Mouse (Mus musculus): ENCODE data around the gene Igfbp6.

The Igfbp6 gene

DNA sequence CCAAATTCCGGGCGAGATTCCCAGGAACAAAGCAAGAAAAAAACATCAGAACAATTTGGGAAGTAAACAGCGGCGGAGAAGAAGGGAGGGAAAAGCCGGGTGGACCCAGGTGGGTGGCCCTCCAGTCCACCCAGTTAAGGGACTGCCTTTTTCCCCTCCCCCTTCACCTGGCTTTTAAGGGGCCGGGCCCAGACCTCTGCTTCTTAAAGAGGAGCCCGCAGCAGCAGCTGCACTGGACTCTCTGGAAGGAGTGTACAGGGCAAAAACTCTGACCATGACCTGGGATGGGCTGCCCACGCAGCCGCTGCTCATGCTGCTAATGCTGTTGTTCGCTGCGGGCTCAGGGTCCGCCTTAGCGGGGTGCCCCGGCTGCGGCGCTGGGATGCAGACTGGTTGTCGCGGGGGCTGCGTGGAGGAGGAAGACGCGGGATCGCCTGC is at the start of gene Igfbp6:
Gene Igfbp6, plus strand, starts transcription at position 89 of the 438 bp plus-strand sequence.
- no peak for DNase-seq

DNA sequence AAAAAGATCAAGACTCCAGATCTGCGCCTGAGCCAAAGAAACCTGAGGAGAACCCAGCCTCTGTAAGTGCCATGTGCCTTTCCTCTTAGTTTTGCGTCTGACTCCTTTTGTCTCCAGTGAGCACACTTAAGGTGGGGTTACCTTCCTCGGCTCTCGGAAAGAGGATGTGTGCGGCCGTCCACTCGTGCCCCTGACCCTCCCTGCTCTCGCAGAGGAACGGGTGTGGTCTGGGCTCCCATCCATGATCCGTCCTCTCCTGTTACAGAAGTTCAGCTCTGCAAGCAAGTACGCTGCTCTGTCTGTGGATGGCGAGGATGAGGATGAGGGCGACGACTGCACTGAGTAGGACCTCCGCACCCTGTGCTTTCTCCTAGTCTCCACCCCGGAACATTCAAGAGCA is 49.2 kb upstream of the Igfbp6 start:
- no peak for DNase-seq

DNA sequence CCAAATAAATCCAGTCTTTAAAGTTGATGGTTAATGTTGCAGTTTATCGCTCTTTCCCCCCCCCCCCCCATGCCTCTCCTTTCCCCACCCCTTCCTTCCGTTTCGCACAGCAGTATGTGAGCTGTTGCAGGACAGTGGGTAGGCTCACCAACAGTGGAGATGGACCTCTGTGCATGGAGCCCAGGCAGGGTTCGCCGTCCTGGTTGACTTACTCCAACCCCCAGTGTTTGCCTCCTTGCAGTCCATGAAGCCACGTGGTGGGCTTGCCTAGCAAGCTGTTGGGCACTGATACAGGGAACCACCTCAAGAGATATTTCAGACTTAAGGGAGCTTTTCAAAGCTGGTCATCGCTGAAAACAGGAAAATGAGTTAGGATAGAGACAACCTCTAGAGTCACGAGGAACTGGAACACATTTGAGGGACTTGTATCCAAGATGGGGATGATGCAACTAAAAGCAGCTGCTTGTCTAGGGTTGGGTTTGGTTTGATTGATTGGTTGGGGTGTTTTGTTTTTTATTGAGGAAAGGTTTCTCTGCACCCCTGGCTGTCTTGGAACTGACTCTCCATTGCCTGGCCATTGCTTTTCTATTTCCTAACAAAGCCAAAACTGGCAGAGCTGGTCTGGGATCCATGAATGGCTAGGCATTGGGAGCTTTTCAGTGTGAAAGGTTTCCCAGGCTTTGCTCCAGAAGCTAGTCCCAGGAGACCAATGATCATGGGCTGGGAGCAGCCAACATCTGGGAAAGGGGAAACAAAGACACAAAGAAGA is 46.8 kb upstream of the Igfbp6 start:
- DNase-seq = no peak

DNA sequence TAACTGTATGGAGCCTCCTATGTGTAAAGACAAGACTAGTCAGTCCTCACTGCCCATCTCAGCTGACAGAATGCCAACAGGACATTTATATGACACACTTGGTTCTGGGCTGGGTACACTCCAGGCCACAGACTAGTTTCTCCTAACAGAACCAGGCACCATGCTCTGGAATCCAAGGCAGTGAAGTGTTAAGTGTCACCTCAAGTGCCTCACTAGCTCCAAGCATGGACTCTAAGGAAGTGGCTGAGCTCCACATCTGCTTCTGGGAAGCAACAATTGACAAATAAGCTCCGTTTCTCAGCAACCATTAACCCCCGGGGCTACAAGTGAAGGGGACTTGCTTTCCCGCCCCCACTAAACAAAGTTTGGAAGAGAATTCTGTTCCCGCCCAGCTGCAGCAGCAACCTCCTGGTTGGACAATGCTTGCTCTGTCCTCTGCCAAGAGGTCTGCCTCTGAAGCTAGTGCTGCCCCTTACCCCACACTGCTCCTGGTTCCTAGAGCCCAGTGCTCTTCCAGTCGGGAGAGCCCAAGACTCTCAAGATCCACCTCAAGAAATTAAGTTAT is 46.1 kb upstream of the Igfbp6 start:
- no peak for DNase-seq

DNA sequence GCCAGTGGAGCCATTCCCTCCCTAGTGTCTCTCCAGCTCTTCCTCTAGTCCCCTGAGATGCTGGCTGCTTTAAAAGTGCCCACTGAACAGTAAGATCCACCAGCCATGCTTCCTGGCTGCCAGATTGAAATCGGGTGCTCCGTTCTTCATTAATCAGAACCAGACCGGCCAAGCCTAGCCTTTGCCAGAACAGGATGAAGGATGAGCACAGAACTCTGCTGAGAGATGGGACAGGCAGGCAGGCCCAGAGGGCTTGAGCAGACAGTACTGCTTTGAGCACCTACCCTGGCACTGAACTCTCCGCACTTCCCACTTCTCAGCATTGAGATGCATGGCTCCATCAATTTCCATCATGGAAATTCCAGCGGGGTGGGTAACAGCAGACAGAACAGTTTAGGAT is 44.9 kb upstream of the Igfbp6 start:
- DNase-seq = no peak

DNA sequence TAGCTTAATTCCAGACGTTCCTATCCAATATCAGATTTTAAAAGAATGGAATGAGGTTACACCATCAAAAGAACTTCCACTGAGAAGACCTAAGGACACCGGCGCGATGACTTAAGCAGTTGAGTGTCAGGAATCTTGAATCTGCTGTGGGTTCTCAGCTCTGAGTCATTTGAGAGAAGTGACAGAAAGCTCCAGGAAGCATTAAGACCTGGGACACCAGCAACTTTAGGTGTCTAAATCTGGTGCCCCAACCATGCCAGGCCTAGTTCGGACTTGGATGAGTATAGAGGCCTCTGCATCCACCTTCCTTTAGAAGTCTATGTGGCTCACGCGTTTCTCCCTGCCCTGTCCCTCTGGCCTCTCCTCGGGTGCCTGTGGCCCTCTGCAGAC is 44.4 kb upstream of the Igfbp6 start:
- no peak for DNase-seq

DNA sequence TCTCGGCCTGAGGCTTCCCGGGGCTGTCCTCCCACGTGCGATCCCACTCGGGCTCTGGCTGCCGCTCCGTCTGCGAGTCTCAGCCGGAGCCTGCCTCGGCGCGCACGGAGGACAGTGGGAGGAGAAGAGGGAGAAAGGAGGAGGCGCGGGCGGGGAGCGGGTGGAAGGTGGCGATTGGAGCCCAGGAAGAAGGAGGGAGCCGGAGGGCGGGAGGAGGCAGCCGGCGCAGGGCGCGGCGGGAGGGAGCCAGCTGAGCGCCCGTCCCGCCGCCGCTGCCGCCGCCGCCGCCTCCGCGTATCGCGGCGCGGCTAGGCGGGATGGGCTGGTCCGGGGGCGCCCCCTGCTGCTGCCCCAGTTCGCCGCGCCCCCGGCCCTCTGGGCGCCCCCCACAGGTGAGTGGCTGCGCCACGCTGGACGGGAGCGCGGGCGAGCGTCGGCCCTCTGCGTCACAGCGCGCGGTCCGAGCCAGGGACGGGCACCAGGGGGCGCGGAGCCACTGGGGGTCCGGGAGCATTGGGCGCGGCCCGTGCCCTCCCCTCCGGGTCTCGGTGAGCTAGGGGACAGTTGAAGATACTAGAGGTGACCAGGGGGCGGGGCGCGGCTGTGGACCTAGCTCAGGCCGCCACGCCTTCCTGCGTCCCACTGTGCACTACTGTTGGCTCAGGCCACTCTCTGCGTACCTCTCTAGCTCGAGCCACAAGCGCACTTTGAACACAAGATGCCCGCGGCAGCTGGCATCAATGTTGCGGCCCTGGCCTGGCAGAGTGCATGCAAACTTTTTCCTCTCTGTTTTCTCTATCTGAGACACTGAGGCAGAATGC is 43.8 kb upstream of the Igfbp6 start, which contains the start of gene Tns2:
Gene Tns2, plus strand, starts transcription at position 253 of the 821 bp plus-strand sequence.
- DNase-seq = peak; percentile 71 to 76

DNA sequence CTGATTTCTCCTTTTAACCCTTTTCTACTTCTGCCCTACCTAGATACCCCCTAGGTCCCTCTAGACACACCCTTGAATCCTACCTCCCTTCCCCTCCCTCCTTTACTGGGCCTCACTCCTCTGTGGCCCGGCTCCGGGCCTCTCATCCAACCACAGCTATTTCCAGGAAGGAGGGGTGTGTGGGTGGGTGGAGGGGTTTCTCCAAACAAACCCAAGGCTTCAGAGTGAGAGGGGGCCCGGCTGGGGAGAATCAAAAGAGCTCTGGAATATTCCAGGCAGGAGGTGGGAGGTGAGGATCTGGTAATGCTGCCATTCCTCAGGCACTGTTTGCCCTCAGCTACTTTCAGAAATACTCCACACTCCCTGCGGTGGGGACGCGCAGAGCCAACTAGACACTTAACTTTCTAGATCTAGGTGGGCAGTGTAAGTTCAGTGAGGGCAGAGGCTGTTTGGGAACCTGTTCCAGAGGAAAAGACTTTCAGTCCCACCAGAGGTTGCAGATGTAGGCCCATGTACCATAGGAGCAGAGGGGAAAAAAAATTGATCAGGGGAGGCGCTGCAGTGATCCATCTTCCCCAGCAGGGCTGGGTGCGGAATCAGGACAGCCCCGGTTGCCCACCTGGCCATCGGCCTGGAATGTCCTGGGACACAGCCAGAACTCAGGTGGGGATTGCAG is 43.0 kb upstream of the Igfbp6 start:
- peak; percentile 35 to 51 for DNase-seq

DNA sequence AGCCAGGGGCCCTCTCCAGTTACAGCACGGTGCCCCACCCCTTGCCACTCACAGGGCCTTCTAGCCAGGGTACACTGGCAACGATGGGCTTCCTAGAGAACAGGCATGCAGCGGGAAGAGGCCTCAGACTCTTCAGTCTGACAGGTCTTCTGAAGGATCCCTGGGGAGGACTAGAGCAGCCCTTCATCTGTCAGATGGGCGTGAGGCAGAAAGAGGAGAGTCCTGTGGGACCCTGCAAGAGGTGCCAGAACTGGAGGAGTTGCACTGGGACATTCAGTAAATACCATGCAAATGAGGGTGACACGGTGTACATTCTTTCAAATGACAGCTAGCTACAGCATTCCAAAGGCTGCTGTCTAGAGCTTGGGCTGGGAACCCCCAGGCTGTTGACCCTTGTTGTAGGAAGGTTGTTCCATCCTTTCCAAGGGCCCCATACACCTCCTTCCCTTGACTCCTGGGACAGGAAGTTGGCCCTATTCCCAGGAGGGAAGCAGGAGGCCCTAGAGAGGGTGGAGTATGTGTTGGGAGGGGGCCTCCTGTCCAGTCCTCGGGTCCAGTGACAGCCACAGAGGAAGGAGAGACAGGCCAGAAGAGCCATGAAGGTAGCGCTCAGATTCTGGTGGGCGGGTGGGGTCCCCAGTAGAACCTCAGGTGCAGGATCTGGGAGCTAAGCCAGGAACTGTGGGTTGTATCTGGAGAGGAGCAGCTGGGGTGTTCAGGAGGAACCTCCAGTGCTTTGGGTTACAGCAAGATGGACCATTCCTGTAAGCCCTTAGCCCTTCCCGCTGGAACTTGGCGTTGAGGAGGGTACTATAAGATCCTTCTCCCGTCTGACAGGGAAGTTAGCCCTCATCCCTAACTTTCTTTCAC is 42.3 kb upstream of the Igfbp6 start:
- peak; percentile 18 to 33 for DNase-seq

DNA sequence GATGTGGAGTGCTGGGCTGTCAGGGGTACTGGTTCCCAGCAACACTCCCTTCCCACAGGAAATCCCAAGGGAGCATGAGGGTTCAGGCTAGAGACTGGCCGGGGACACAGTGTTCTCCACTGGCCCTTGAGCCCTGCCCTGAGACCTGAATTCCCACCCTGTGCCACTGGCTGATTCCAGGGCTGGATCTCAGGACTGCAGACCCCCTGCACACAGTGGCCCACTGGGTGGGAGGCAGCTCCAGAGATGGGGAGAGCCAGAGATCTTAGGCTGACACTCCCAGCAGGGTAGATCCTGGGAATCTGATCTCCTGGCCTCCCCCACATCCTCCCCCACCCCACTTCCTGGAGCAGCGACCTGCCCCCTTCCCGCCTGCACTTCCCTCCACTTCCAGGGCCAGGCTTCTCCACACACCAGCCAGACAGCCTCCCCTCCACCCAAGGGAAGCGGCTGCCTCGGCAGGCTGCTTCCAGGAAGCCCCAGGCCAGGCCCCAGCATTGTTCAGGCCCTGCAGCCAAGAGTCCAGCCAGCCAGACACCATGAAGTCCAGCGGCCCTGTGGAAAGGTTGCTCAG is 41.5 kb upstream of the Igfbp6 start:
- no peak for DNase-seq

DNA sequence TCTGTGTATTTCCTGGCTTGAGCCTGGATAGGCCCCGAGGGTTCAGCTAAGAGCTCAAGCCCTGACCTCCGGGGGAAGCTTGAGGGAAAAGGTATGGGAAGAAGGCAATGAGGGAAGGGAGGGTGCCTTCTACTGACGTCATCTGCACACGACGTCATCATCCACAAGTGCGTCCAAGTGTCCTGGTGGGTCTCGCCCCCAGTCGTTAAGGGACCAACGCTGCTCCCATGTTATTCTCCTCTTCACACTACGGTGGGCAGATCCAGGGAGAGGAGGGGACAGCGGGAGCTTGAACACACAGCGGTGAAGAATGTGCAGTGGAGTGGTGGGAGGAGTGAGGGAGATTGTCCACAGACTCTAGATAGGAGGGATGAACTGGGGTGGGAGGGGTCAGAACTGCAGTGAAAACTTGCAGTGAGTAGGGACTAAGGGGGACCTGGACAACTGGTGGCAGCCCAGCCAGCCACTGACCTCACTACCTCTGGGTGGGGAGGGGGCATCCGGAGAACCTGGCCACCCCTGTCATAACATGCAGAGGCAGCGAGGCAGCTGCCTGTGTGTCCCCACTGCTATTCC is 40.7 kb upstream of the Igfbp6 start:
- DNase-seq = no peak

DNA sequence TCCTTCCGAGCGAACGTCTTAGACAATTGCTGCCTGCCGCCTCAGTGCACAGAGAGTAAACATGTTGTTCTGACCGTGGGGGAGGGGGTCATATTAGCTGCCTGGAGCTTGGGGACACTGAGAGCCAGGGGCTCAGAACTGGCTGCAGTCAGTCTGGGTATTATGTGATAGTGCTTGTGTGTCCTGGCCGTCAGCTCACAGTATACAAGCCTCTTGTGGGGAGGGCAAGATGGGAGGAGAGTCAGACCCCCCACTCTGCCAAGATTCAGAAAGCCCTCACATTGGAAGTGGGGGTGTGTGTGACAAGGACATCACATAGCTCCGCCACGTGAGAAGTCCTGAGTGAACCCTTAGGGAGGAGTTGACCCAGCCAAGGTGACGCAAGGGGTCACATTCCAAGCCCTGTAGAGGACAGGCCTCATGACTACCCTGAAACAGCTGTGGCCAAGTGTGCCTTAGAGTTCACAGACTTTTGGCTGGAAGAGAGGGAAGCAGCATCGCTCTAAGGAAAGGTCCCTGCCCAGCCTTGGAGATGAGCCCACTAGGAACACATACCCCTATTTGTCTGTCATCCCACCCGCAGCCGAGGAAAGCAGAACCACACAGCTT is 40.1 kb upstream of the Igfbp6 start:
- DNase-seq = peak in 1 of 2 experiments; percentile 36

DNA sequence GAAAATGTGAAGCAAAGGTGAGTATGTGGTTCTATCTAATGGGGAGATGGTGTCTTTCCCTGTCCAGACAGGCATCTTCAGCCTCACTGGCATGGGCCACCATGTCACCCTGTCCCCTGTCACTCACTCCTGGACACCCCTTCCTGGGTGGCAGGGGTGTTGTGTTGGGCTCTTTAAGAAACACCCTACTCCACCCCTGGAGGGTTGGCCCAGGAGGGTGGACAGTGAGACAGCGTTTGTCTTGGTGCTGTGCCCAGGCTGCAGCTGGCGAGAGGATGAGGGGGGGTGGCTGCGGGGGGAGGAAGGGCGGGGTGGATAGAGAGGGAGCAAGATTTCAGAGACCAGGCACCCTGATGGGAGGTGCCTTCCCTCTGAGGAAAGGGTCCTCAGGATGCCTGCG is 38.8 kb upstream of the Igfbp6 start:
- peak in 1 of 2 experiments; percentile 38 for DNase-seq

DNA sequence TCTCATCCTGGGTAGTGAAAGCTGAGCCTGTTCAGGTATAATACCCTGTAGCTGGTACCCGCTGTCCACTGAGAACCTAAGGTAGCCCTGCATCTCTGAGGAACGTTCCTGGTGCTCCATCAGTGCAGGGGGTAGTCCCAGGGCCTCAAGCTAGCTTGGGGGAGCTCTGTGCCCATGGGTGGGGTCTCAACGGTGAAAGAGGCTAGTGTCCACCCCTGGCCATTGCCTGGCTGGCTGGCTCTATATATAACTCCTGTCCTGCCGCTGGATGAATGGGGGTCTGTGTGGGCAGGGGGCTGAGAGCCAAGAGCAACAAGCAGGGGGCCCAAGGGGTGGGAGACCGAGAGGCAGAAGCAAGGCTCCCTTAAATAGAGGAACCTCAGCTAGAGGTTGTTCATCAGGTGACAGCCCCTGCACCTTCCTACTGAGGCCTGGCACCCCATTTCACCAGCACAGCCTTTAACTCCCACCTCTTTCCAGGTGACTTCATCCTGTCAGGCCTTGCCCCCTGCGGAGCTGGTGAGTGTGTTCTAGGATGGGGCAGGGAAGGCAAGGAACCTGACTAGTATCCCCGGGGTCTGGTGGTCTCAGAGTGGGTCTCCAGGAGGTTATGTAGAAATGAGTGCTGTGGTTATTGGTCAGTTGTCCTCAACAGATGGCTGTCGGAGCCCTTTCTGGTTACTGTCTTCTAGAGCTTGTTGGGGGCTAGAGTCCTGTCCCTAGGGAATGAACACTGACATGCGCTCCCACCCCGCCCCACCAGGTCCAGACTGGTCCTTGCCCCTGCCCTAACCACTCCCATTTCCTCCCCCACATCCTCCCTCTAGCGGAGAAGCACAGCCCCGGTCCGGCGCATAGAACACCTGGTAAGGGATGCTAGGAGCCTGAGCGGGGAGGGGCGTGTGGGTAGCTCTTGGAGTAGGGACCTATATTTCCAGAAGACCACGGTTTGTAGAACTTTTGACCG is 38.1 kb upstream of the Igfbp6 start:
- DNase-seq = peak; percentile 57 to 66

DNA sequence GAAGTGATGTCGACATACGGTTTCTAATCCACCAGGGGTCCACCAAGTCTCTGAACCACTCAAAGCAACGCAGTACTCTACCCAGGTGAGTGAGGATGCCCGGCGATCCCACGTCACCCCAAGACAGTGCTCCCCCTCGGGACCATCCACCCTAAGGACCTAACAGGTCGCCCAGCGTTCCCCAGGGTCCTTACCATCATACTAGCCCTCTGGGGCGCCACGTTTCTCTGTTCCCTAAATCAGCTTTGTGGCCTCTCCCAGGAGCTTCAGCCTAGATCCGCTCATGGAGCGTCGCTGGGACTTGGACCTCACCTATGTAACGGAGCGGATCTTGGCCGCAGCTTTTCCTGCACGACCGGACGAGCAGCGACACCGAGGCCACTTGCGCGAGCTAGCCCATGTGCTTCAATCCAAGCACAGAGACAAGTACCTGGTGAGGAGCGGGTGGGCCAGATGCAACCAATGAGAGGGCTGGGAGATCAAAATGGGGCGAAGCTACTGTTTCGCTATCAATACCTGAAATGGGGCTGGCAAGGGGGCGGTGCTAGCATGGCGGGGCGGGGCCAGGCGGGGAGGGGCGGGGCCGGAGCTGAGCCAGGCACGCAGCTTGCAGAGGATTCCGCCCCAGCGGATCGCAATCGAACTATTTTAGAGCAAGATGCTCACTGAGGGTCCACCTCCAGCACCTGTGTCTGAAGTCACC is 37.3 kb upstream of the Igfbp6 start:
- DNase-seq = peak; percentile 75 to 77

DNA sequence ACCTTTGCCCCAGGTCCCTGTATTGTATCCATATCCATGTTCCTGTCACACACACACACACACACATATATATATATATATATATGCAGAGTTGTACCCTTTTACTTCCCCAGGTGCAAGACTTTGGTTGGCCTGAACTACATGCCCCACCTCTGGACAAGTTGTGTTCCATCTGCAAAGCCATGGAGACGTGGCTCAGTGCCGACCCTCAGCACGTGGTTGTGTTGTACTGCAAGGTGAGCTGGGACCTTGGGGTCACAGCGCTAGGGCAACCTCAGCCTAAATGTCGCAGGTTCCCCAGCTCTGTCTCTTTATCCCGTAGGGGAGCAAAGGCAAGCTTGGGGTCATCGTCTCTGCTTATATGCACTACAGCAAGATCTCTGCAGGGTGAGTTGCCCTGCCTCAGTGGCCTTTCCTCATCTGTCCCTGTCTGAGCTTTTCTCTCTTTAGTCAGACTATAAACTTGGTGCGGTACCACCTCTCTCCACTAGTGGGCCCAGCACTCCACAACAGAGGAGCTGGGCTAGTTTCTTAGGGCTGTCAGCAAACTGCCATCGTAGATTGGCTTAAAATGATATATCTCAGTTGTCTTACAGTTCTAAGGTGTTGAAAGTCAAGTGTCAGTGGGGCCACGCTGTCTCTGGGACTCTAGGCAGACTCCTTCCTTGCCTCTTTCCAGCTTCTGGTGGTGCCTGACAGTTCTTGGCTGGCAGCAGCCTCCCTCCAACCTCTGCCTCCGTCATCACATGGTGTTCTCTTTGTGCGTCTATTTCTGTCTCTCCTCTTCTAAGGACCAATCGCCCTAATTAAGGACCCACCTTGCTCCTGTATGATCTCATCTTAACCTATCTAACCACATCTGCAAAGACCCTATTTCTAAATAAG is 36.2 kb upstream of the Igfbp6 start:
- peak; percentile 90 to 94 for DNase-seq

DNA sequence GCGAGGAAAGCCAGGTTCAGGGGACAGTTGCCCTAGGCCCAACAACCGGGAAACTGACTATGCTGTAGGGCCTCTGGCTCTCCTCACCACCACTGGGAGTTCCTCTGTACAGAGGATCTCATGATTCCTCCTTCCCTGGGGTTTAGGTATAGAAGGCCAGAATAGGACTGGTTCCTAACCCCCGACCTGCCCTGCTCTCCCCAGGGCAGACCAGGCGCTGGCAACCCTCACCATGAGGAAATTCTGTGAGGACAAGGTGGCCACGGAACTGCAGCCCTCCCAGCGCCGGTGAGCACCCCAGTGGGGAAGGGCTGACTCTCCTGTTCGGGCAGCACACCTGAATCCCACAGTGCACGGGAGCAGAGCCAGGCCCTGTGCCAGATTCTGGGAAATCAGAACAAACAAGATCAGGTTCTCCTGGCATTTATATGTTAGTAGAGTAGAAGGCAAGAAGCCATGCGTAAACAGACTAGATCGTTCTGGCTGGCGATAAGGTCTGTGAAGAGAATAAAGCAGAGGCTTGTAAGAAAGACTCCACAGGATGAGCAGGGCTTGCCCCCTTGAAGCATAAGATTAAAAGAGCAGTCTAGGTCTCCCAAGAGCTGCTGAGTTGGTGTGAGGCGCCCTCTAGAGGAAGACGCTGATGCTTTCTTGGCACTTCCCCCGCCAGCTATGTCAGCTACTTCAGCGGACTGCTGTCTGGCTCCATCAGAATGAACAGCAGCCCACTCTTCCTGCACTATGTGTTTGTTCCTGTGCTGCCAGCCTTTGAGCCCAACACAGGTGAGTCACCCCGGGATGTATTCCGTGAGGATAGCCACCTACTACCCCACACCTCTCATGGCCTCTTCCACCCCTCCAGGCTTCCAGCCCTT is 35.3 kb upstream of the Igfbp6 start:
- DNase-seq = peak; percentile 92 to 93
